Mouse (Mus musculus) spleen, postnatal 14 days (tissue): Measurements from ENCODE around the gene Gm609.
A peak's percentile ranks its signal among the peaks of the same experiment; 100 is the strongest.

Experiments
- DNase-seq, 2 experiments: peaks; one replicate each; pipeline ENCODE4 v3.0.0; 2021 to 2022; ENCODE audit warnings: low spot score in 2 of 2

Gene Gm609

DNA sequence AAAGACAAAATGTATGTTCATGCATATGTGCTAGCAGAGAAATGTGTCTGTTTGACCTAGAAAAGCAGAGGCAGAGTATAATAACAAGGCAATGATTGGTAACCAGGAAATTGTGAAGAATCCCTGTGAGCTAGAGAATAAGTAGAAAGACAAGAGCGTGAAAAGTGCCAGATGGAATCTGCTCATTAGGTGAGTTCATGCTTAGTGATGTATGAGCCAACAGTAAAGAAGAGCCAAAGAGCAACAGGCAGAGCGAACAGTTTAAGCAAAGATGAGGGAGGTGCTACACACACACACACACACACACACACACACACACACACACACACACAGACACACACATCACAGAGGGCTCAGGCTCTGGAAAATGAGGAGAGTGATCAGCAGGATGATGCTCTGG lies 95.3 kb downstream of the Gm609 start:
- DNase-seq: no peak

- DNase-seq: no peak
Measured at GRCm38 (mm10) chr16:45392246-45392645, 100.5 kb downstream of the Gm609 start.

DNA sequence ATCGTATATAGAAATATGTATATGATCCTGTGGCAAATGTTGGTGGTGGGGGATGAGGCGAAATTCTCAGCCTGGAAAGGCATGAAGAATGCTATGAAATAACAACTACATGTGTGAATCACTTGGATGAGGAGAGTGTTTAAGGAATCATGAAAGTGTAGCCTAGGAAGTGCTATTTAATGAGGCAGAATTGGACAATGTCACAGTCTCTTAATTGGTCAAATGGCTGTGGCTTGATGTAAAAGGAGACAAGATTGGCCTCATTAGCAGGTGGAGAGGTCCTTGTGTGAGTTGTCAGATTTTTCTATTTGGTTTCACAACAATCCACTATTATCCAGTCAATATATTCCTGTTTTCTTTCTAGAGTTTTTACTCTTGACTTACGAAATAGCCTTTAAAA lies 101.1 kb downstream of the Gm609 start:
- no peak for DNase-seq

DNA sequence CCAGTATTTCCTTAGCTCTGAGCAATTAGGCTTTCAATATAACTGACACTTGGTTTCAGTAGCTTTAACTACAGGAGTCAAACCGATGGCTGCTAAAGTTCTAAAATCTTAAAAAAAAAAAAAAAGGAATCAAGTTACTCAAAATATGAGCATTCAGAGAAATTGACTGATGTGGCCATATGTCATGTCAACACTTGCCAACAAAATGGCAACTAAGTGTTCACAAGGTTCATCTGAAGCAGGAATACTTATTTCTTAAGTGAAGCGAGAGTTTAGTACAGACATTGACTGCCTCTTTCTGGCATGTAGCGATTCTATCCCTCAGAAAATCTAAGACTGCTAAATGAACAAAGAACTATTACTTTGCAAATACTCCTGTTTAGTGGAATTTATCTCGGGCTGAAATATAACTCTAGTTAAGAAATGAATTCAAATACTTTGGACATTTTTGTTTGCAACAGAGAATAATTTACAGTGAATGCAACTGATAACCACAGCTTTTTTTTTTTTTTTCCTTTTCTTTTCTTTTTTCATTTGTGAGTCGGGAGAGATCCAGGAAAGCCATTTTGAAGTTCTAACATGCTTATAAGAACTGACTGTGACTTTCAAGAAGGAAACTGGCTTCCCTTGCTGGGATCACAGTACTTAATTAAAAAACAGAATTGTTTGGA lies 102.3 kb downstream of the Gm609 start:
- DNase-seq: no peak

DNA sequence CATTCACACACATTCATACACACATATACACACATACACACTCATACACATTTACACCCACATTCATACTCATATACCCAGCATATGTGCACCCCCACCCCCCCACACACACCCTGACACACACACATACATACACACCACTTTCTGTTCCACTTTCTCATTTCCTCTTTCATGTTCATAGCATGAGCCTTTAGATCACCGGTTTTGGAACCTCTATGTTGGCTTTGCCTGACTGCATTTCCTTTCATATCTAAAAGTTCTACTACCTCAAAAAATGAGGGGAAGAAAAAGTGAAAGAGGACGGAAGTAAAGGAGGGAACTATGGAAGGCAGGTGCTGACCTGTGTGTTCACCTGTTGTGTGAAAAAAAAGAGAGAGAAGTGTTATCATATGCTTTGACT lies 102.9 kb downstream of the Gm609 start:
- DNase-seq: peak in 1 of 2 experiments; percentile 4

DNA sequence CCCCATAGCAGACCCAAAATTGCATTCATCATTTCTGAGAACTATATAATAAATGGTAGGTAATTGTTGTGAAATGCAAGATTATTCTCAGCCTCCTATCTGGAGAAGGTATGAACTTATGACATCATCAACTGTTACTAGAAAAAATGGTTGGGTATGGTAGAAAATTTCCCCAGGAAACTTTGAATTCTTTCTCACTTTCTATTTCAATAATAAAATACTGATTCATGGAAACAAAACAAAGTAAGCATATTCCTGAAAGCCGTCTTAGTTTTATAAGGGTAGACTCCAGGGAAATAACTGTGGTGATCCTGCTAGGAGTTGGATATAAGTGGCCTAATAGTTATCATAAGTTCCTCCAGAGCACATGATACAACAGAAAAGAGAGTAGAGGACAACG lies 103.7 kb downstream of the Gm609 start:
- no peak for DNase-seq

DNA sequence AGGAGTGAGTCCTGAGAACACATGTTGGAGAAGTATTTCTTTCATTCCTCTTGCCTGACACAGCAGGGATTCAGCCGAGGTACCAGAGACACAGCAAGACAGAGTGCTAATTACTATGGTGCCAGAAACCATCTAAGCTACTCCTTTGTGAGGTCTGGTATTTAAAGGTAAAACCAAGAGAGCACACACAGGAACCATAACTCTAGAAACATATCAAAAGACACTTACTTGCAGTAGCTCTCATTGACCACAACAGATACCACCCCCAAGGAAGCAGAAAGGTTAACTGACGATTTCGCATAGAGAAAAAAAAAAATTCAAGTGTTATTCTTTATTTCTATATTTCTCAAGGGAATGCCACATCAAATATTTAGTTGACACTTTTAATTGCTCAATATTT lies 111.0 kb downstream of the Gm609 start:
- DNase-seq: no peak

- DNase-seq: no peak
Measured at GRCm38 (mm10) chr16:45378959-45379358, 113.8 kb downstream of the Gm609 start.

DNA sequence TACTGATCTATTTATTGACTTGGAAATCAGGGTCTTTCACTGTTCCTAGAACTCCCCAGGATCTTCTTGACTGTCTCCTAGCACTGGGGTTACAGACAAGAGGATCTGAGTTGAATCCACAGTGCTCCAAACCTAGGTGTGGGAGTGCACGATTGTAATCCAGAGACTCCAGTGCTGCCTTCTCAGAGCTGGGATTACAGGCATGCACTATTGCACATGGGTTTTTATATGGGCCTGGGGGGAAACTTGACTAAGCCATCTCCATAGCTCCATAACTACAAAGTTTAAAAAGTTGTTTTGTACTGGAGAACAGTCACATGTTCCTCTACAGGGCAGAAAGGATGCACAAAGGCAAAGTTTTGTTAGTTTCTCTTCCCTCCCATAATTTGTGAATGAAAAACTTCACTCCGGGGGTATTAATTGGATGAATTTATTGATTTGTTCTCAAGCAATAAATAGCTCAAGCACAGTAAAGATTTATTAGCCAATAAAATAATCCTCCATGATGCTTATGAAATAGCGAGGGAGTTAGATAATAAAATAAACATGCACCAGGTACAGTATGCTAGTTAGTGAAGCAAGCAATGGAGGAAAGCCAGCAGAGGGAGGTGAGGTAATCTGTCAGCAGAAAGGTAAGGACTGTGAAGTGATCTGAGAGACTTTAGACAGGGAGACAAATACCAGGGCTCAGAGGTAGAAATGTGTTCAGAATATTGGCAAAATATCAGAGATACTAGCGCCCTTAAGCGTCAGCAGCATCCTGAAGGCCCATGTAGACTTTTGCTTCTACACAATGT lies 114.4 kb downstream of the Gm609 start:
- no peak for DNase-seq

GRCm38 (mm10) chr16:45377332-45377731 lies 115.4 kb downstream of the Gm609 start:
- no peak for DNase-seq

- DNase-seq: no peak
Measured at GRCm38 (mm10) chr16:45376812-45377211, 116.0 kb downstream of the Gm609 start.

- DNase-seq: no peak
Measured at GRCm38 (mm10) chr16:45376294-45376693, 116.5 kb downstream of the Gm609 start.

GRCm38 (mm10) chr16:45375506-45376225 lies 117.1 kb downstream of the Gm609 start:
- no peak for DNase-seq

DNA sequence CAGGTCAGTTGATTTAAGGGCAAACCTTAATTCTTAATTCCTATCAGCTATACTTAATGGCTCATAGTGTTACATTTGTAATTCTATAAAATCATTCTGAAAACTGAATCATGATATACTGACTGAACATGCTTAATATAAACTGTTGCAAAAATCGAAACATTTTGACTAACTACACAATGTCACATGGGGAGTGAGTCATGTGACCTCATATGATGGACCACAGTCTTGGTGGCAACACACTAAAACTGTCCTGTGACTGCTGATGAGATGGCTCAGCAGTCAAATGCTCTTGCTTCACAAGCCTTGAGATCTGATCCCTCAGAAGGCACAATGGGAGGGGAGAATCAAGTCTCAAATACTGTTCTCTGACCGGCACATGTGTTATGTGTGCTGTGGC lies 118.7 kb downstream of the Gm609 start:
- DNase-seq: no peak

- DNase-seq: no peak
Measured at GRCm38 (mm10) chr16:45371076-45371475, 121.7 kb downstream of the Gm609 start.

- no peak for DNase-seq
Measured at GRCm38 (mm10) chr16:45369285-45369965, 123.3 kb downstream of the Gm609 start.

- no peak for DNase-seq
Measured at GRCm38 (mm10) chr16:45366111-45366510, 126.7 kb downstream of the Gm609 start.

- no peak for DNase-seq
Measured at GRCm38 (mm10) chr16:45365353-45365752, 127.4 kb downstream of the Gm609 start.

- no peak for DNase-seq
Measured at GRCm38 (mm10) chr16:45364627-45365026, 128.1 kb downstream of the Gm609 start.

- DNase-seq: no peak
Measured at GRCm38 (mm10) chr16:45363480-45364045, 129.2 kb downstream of the Gm609 start.
